Mouse (Mus musculus): ENCODE results near the gene Olfr419. TPM values are rescaled to one million over a fixed set of nuclear protein-coding genes. Genes with fewer than 3 reads are reported as not detected.

Olfr419 gene
- polyA plus RNA-seq, 1 experiment from 2014 or later, result 0.08 TPM

- Histone ChIP-seq H3K4me1 (replicated peaks) (no peaks in the 10 kb centered on the region), H3K36me3 (peaks cover 90% of the 10 kb centered on the region), H3K27me3 (no peaks in the 10 kb centered on the region), H3K4me2 (no peak overlapping the region), H3K9me3 (replicated peaks) (no peaks in the 10 kb centered on the region), H3K4me3 (replicated peaks) (no peak overlapping the region), H3K27ac (no peak overlapping the region), H3K9ac (no peak overlapping the region)
- no peak for ATAC-seq (ENCODE audit: low read depth)
- no peak for DNase-seq
- WGBS (ENCODE audit: insufficient replicate concordance), result 76% methylated on average over 5 of the region's 5 CpGs
These were observed 39.6 kb downstream of the Olfr419 start for GRCm38 (mm10) chr1:174212286-174212685.

GRCm38 (mm10) chr1:174204699-174205098 is 47.2 kb downstream of the Olfr419 start:
- H3K36me3 ChIP-seq, result peaks cover 75% of the 10 kb centered on the region

More at GRCm38 (mm10) chr1:174204699-174205098, 47.2 kb downstream of the Olfr419 start:
- Histone ChIP-seq H3K27me3 (no peaks in the 10 kb centered on the region), H3K27ac (no peak overlapping the region), H3K9me3 (replicated peaks) (no peaks in the 10 kb centered on the region), H3K9ac (no peak overlapping the region), H3K4me3 (replicated peaks) (no peak overlapping the region), H3K4me1 (replicated peaks) (no peaks in the 10 kb centered on the region), H3K4me2 (no peak overlapping the region)
- ATAC-seq (ENCODE audit: low read depth) (0 out of 2 replicates have a peak, but pooled peaks have one; percentile 16), DNase-seq (no peak)
- WGBS (ENCODE audit: insufficient replicate concordance), result 62% methylated on average over 7 of the region's 7 CpGs

Other genes starting within 250 kb of the Olfr419 start
- gene Ifi205, start 220.3 kb downstream of the Olfr419 start, polyA plus RNA-seq (2015; fragmentation: Nextera tagmentation; extraction: Ambion mirVana), result 0.27 and 0.82 TPM in 2 replicates
- gene Olfr433, start 211.4 kb downstream of the Olfr419 start, polyA plus RNA-seq (2015; fragmentation: Nextera tagmentation; extraction: Ambion mirVana), result 0.07 and 0.14 TPM in 2 replicates
- not detected in 2 replicates for gene Olfr432, start 202.9 kb downstream of the Olfr419 start, polyA plus RNA-seq (2015; fragmentation: Nextera tagmentation; extraction: Ambion mirVana)
- not detected in 2 replicates for gene Olfr430, start 185.5 kb downstream of the Olfr419 start, polyA plus RNA-seq (2015; fragmentation: Nextera tagmentation; extraction: Ambion mirVana)
- not detected in 2 replicates for gene Olfr429, start 167.7 kb downstream of the Olfr419 start, polyA plus RNA-seq (2015; fragmentation: Nextera tagmentation; extraction: Ambion mirVana)
- not detected in 2 replicates for gene Olfr427, start 155.2 kb downstream of the Olfr419 start, polyA plus RNA-seq (2015; fragmentation: Nextera tagmentation; extraction: Ambion mirVana)
- not detected in 2 replicates for gene Olfr231, start 130.9 kb downstream of the Olfr419 start, polyA plus RNA-seq (2015; fragmentation: Nextera tagmentation; extraction: Ambion mirVana)
- not detected in 2 replicates for gene Olfr424, start 120.5 kb downstream of the Olfr419 start, polyA plus RNA-seq (2015; fragmentation: Nextera tagmentation; extraction: Ambion mirVana)
- gene Olfr420, start 96.4 kb downstream of the Olfr419 start, polyA plus RNA-seq (2015; fragmentation: Nextera tagmentation; extraction: Ambion mirVana), result 0.58 and 0.64 TPM in 2 replicates
- 25.7 and 33.7 TPM in 2 replicates for gene Spta1, start 79.3 kb downstream of the Olfr419 start, polyA plus RNA-seq (2015; fragmentation: Nextera tagmentation; extraction: Ambion mirVana)
- gene Mptx1, start 78.5 kb upstream of the Olfr419 start, polyA plus RNA-seq (2015; fragmentation: Nextera tagmentation; extraction: Ambion mirVana), result not detected in 2 replicates
- gene Olfr417, start 113.1 kb upstream of the Olfr419 start, polyA plus RNA-seq (2015; fragmentation: Nextera tagmentation; extraction: Ambion mirVana), result not detected in 2 replicates
- gene Olfr248, start 139.0 kb upstream of the Olfr419 start, polyA plus RNA-seq (2015; fragmentation: Nextera tagmentation; extraction: Ambion mirVana), result not detected in 2 replicates
- not detected in 2 replicates for gene Olfr414, start 172.0 kb upstream of the Olfr419 start, polyA plus RNA-seq (2015; fragmentation: Nextera tagmentation; extraction: Ambion mirVana)
- not detected in 2 replicates for gene Olfr220, start 190.0 kb upstream of the Olfr419 start, polyA plus RNA-seq (2015; fragmentation: Nextera tagmentation; extraction: Ambion mirVana)
- gene Fmn2, start 249.8 kb upstream of the Olfr419 start, polyA plus RNA-seq (2015; fragmentation: Nextera tagmentation; extraction: Ambion mirVana), result 0.03 and 0.06 TPM in 2 replicates

Measured in liver, embryonic 13.5 days (tissue).